In genomic region chr10:83184480-83185069, GRCm38 (mm10) we compare ENCODE assay signal across 9 mouse cellular contexts.
DNase-seq lines count a peak whose midpoint lies in the region; ATAC-seq and TF ChIP-seq lines count a peak whose summit lies in the region.
"Had no signal": no experiment of that assay in that cellular context is flagged by ENCODE, and none has a peak within 500 bp of the region (broad histone marks: within the 10 kb centered on the region; RNA-seq: fewer than 3 reads in every experiment).

No protein-coding gene starts in this region.

- peaks cover 12% of the 10 kb centered on the region for H3K4me1 ChIP-seq in heart, adult 2 months (ENCODE audit: control insufficient read depth, insufficient read depth, low read length)
- H3K4me1 ChIP-seq in cerebellum, adult 2 months (ENCODE audit: control insufficient read depth, insufficient read depth, low read length), result peaks cover 39% of the 10 kb centered on the region
- H3K4me1 ChIP-seq in hindbrain, embryonic 16.5 days (ENCODE audit: control insufficient read depth, insufficient read depth, low read depth, low read length), result peaks cover 28% of the 10 kb centered on the region
- peaks cover 57% of the 10 kb centered on the region for H3K4me1 ChIP-seq in liver, embryonic 13.5 days (replicated peaks)

- H3K36me3 ChIP-seq in heart, adult 2 months (ENCODE audit: control insufficient read depth, insufficient read depth, low read length), result no peaks in the 10 kb centered on the region
- H3K36me3 ChIP-seq in hindbrain, embryonic 16.5 days (ENCODE audit: control insufficient read depth, insufficient read depth, low read length), result no peaks in the 10 kb centered on the region
- H3K36me3 ChIP-seq in liver, embryonic 13.5 days, result no peaks in the 10 kb centered on the region
- H3K36me3 ChIP-seq: neural tube, embryonic 12.5 days had no signal

- H3K4me3 ChIP-seq in heart, adult 2 months, result no peak overlapping the region
- H3K4me3 ChIP-seq in cerebellum, adult 2 months (replicated peaks; ENCODE audit: insufficient read depth, low read depth, low read length), result no peak overlapping the region
- no peak overlapping the region for H3K4me3 ChIP-seq in hindbrain, embryonic 16.5 days (ENCODE audit: low read length)
- H3K4me3 ChIP-seq in liver, embryonic 13.5 days (replicated peaks), result no peak overlapping the region
- H3K4me3 ChIP-seq: neural tube, embryonic 12.5 days had no signal

- no peak for TF ChIP-seq POLR2A in heart, adult 2 months (IDR thresholded peaks at IDR 0.05; ENCODE audit: insufficient read depth, low read depth, low read length)
- no peak for TF ChIP-seq POLR2A in cerebellum, adult 2 months (IDR thresholded peaks at IDR 0.05; ENCODE audit: borderline replicate concordance, insufficient read depth, low read length)

- peak; percentile 37 for ATAC-seq in hindbrain, embryonic 16.5 days
- ATAC-seq in liver, embryonic 13.5 days (ENCODE audit: low read depth), result peak; percentile 21; the same call in 1 of the 2 replicates

- H3K79me2 ChIP-seq in heart, adult 2 months (replicated peaks; ENCODE audit: control insufficient read depth, insufficient read depth, low read length), result no peaks in the 10 kb centered on the region

- H3K27me3 ChIP-seq in heart, adult 2 months (ENCODE audit: control insufficient read depth, insufficient read depth, low read length), result no peaks in the 10 kb centered on the region
- H3K27me3 ChIP-seq in cerebellum, adult 2 months (ENCODE audit: control insufficient read depth, insufficient read depth, low read length), result no peaks in the 10 kb centered on the region
- H3K27me3 ChIP-seq in hindbrain, embryonic 16.5 days (replicated peaks; ENCODE audit: control insufficient read depth, insufficient read depth, low read length), result no peaks in the 10 kb centered on the region
- H3K27me3 ChIP-seq in liver, embryonic 13.5 days, result no peaks in the 10 kb centered on the region
- H3K27me3 ChIP-seq: neural tube, embryonic 12.5 days had no signal

- TF ChIP-seq CTCF in heart, adult 2 months (IDR thresholded peaks at IDR 0.05), result no peak
- TF ChIP-seq CTCF in cerebellum, adult 2 months (IDR thresholded peaks at IDR 0.05; ENCODE audit: borderline replicate concordance, insufficient read depth, low read depth, low read length), result no peak

- H3K9ac ChIP-seq in heart, adult 2 months (ENCODE audit: low read depth, low read length), result no peak overlapping the region
- no peak overlapping the region for H3K9ac ChIP-seq in hindbrain, embryonic 16.5 days (ENCODE audit: low read depth, low read length)
- H3K9ac ChIP-seq in liver, embryonic 13.5 days, result no peak overlapping the region
- H3K9ac ChIP-seq: neural tube, embryonic 12.5 days had no signal

- H3K27ac ChIP-seq in heart, adult 2 months, result no peak overlapping the region
- peak overlapping the region; percentile 25; the same call in 1 of the 2 replicates for H3K27ac ChIP-seq in cerebellum, adult 2 months (ENCODE audit: insufficient read depth, low read length)
- peak overlapping the region; percentile 54 for H3K27ac ChIP-seq in hindbrain, embryonic 16.5 days (ENCODE audit: low read depth, low read length)
- H3K27ac ChIP-seq in liver, embryonic 13.5 days, result peak overlapping the region; percentile 31; the same call in 1 of the 2 replicates
- H3K27ac ChIP-seq: neural tube, embryonic 12.5 days had no signal

- H3K4me2 ChIP-seq in hindbrain, embryonic 16.5 days (ENCODE audit: low read length), result no peak overlapping the region
- no peak overlapping the region for H3K4me2 ChIP-seq in liver, embryonic 13.5 days
- H3K4me2 ChIP-seq: neural tube, embryonic 12.5 days had no signal

- no peaks in the 10 kb centered on the region for H3K9me3 ChIP-seq in hindbrain, embryonic 16.5 days (ENCODE audit: control insufficient read depth, low read length)
- H3K9me3 ChIP-seq in liver, embryonic 13.5 days (replicated peaks), result no peaks in the 10 kb centered on the region
- H3K9me3 ChIP-seq: neural tube, embryonic 12.5 days had no signal

- WGBS in heart, adult 2 months, result 38% methylated on average over 7 of the region's 7 CpGs
- 22% methylated on average over 7 of the region's 7 CpGs for WGBS in cerebellum, adult 2 months
- 53% methylated on average over 7 of the region's 7 CpGs for WGBS in hindbrain, embryonic 16.5 days
- 20% methylated on average over 7 of the region's 7 CpGs for WGBS in liver, embryonic 13.5 days (ENCODE audit: insufficient replicate concordance)

- no peak for TF ChIP-seq EP300 in heart, adult 2 months (IDR thresholded peaks at IDR 0.05; ENCODE audit: insufficient read depth, low read depth, low read length)

- intact Hi-C loops in heart, adult 2 months (cut with DNase I), result loop anchor here (5.0 kb wide), 2 partner anchors 197 to 277 kb away; partner anchors contain the start of gene Chst11
- intact Hi-C loops in heart, postnatal 25 days (cut with DNase I), result loop anchor here (5.0 kb wide), 2 partner anchors 62 to 272 kb away; no protein-coding TSS in a partner anchor

- DNase-seq in heart, adult 2 months, result peak; percentile 37 to 42
- no peak for DNase-seq in heart, postnatal 25 days (ENCODE audit: low spot score)
- DNase-seq in CD4-positive helper T cell, adult 2 months (ENCODE audit: low read depth, low spot score), result peak; percentile 34
- DNase-seq in cerebellum, adult 2 months, result peak; percentile 54 to 57
- DNase-seq in liver, embryonic 13.5 days, result no peak
- DNase-seq in Muller cell, postnatal 12 days (ENCODE audit: inconsistent ontology term), result no peak
- DNase-seq in embryo, embryonic 11 days, result no peak

Comparison
In these comparisons a context has a peak if more than half of its experiments do, and no peak if none do; other contexts are left out.
1. DNase-seq: peak in heart, adult 2 months (2 of 2), CD4-positive helper T cell, adult 2 months (single experiment) and cerebellum, adult 2 months (2 of 2); none in heart, postnatal 25 days (single experiment), liver, embryonic 13.5 days (single experiment), Muller cell, postnatal 12 days (single experiment) and embryo, embryonic 11 days (single experiment).